Mouse (Mus musculus) brain, embryonic 14.5 days (tissue): ENCODE measurements around the gene Pla2g4f.

ENCODE experiments used
- CTCF ChIP-seq: fragments of 200-500 bp; IDR thresholded peaks from 2 replicates; pipeline ENCODE4 v1.5.1; 2012; ENCODE audit warnings: inconsistent platforms, mild to moderate bottlenecking, moderate library complexity, borderline replicate concordance; ENCODE audit not compliant: insufficient read depth, insufficient read length; ENCODE audit errors: extremely low read depth
- POLR2A ChIP-seq: fragments of 200-500 bp; IDR thresholded peaks from 2 replicates; pipeline ENCODE4 v1.6.1; 2012; ENCODE audit warnings: mild to moderate bottlenecking, inconsistent platforms, borderline replicate concordance; ENCODE audit not compliant: poor library complexity, insufficient read depth, insufficient read length, severe bottlenecking; ENCODE audit errors: extremely low read depth

GRCm38 (mm10) chr2:120304113-120304512, 9.9 kb downstream of the Pla2g4f start:
- TF ChIP-seq CTCF = no peak
- TF ChIP-seq POLR2A = no peak
